Mouse (Mus musculus) megakaryocyte, embryonic 14.5 days (primary cell): ENCODE results near the gene Wiz. TPM values are rescaled to one million over a fixed set of nuclear protein-coding genes. Genes with fewer than 3 reads are reported as not detected.

Experiments
- H3K27me3 ChIP-seq: replicated peaks from 2 replicates; pipeline ENCODE3; 2012; ENCODE audit warnings: inconsistent platforms
- H3K36me3 ChIP-seq: replicated peaks from 2 replicates; pipeline ENCODE3; 2012; ENCODE audit warnings: low read length, inconsistent platforms, mixed read lengths
- H3K4me1 ChIP-seq: 2 replicates; pipeline ENCODE4 v1.6.1; 2012; ENCODE audit warnings: inconsistent platforms
- H3K4me3 ChIP-seq: replicated peaks from 2 replicates; pipeline ENCODE3; 2012; ENCODE audit warnings: moderate library complexity, mild to moderate bottlenecking, inconsistent platforms
- H3K9me3 ChIP-seq: 2 replicates; pipeline ENCODE4 v1.6.1; 2012; ENCODE audit warnings: inconsistent platforms
- FLI1 ChIP-seq: IDR thresholded peaks from 2 replicates; pipeline ENCODE4 v1.6.1; 2012; ENCODE audit warnings: low read length, inconsistent platforms, mixed read lengths
- GATA1 ChIP-seq: IDR thresholded peaks from 3 replicates; pipeline ENCODE4 v1.6.1; 2012; ENCODE audit warnings: mixed read lengths, low read length, inconsistent platforms, borderline replicate concordance
- polyA plus RNA-seq: library from polyadenylated mRNA; stranded (reverse); fragments of >175 nt; gene quantifications from 2 replicates; pipeline ENCODE4 v1.2.3, GENCODE M21; 2012; ENCODE audit warnings: low replicate concordance; ENCODE audit not compliant: insufficient read depth

The Wiz gene
- polyA plus RNA-seq, 1 experiment = 32.7 TPM

GRCm38 (mm10) chr17:32383661-32384060 is 5.6 kb downstream of the Wiz start:
- no peak overlapping the region for H3K4me3 ChIP-seq
- H3K4me1 ChIP-seq = peaks cover 22% of the 10 kb centered on the region
- H3K27me3 ChIP-seq = peaks cover 14% of the 10 kb centered on the region
- no peaks in the 10 kb centered on the region for H3K9me3 ChIP-seq
- peaks cover 36% of the 10 kb centered on the region for H3K36me3 ChIP-seq
- TF ChIP-seq FLI1 (no peak), GATA1 (no peak)

- peaks cover 17% of the 10 kb centered on the region for H3K27me3 ChIP-seq
- TF ChIP-seq FLI1 (no peak), GATA1 (no peak)
- H3K36me3 ChIP-seq = peaks cover 39% of the 10 kb centered on the region
- H3K4me1 ChIP-seq = peaks cover 12% of the 10 kb centered on the region
- no peak overlapping the region for H3K4me3 ChIP-seq
- H3K9me3 ChIP-seq = no peaks in the 10 kb centered on the region
Observed at GRCm38 (mm10) chr17:32382576-32382975, 6.7 kb downstream of the Wiz start.

- H3K36me3 ChIP-seq = peaks cover 26% of the 10 kb centered on the region
- TF ChIP-seq FLI1 (no peak), GATA1 (no peak)
- no peak overlapping the region for H3K4me3 ChIP-seq
- H3K27me3 ChIP-seq = peaks cover 24% of the 10 kb centered on the region
- no peaks in the 10 kb centered on the region for H3K9me3 ChIP-seq
- H3K4me1 ChIP-seq = no peaks in the 10 kb centered on the region
Observed at GRCm38 (mm10) chr17:32378786-32379185, 10.5 kb downstream of the Wiz start.

- H3K4me1 ChIP-seq = no peaks in the 10 kb centered on the region
- no peak for TF ChIP-seq GATA1
- no peak for TF ChIP-seq FLI1
Observed at GRCm38 (mm10) chr17:32377137-32377536, 12.1 kb downstream of the Wiz start.

GRCm38 (mm10) chr17:32376475-32376874 is 12.8 kb downstream of the Wiz start:
- TF ChIP-seq GATA1 (no peak), FLI1 (no peak)
- Histone ChIP-seq H3K4me1 (no peaks in the 10 kb centered on the region), H3K27me3 (peaks cover 14% of the 10 kb centered on the region), H3K9me3 (no peaks in the 10 kb centered on the region), H3K4me3 (no peak overlapping the region), H3K36me3 (peaks cover 17% of the 10 kb centered on the region)

More at GRCm38 (mm10) chr17:32377137-32377536, 12.1 kb downstream of the Wiz start:
- Histone ChIP-seq H3K36me3 (peaks cover 17% of the 10 kb centered on the region), H3K27me3 (peaks cover 16% of the 10 kb centered on the region), H3K4me3 (no peak overlapping the region), H3K9me3 (no peaks in the 10 kb centered on the region)

GRCm38 (mm10) chr17:32368991-32369578 is 20.2 kb downstream of the Wiz start:
- no peak overlapping the region for H3K4me3 ChIP-seq
- H3K36me3 ChIP-seq = peaks cover 15% of the 10 kb centered on the region
- H3K4me1 ChIP-seq = peaks cover 9% of the 10 kb centered on the region
- TF ChIP-seq GATA1 (no peak), FLI1 (no peak)
- H3K27me3 ChIP-seq = no peaks in the 10 kb centered on the region
- H3K9me3 ChIP-seq = no peaks in the 10 kb centered on the region

- Histone ChIP-seq H3K9me3 (no peaks in the 10 kb centered on the region), H3K36me3 (peaks cover 18% of the 10 kb centered on the region), H3K4me3 (no peak overlapping the region), H3K27me3 (no peaks in the 10 kb centered on the region), H3K4me1 (peaks cover 20% of the 10 kb centered on the region)
- TF ChIP-seq GATA1 = no peak
- no peak for TF ChIP-seq FLI1
Observed at GRCm38 (mm10) chr17:32367706-32368105, 21.5 kb downstream of the Wiz start.

GRCm38 (mm10) chr17:32365296-32365695 is 23.9 kb downstream of the Wiz start:
- H3K36me3 ChIP-seq = peaks cover 42% of the 10 kb centered on the region
- TF ChIP-seq FLI1 (no peak), GATA1 (no peak)
- H3K9me3 ChIP-seq = no peaks in the 10 kb centered on the region
- no peak overlapping the region for H3K4me3 ChIP-seq
- H3K4me1 ChIP-seq = peaks cover 39% of the 10 kb centered on the region
- H3K27me3 ChIP-seq = no peaks in the 10 kb centered on the region

- H3K4me1 ChIP-seq = peaks cover 39% of the 10 kb centered on the region
- no peak for TF ChIP-seq GATA1
- TF ChIP-seq FLI1 = no peak
- H3K27me3 ChIP-seq = no peaks in the 10 kb centered on the region
- H3K9me3 ChIP-seq = no peaks in the 10 kb centered on the region
- peaks cover 46% of the 10 kb centered on the region for H3K36me3 ChIP-seq
- peak overlapping the region; percentile 95 for H3K4me3 ChIP-seq
Observed at GRCm38 (mm10) chr17:32364850-32365249, 24.4 kb downstream of the Wiz start.

GRCm38 (mm10) chr17:32364331-32364730 is 24.9 kb downstream of the Wiz start:
- H3K36me3 ChIP-seq = peaks cover 51% of the 10 kb centered on the region
- H3K4me1 ChIP-seq = peaks cover 39% of the 10 kb centered on the region
- no peaks in the 10 kb centered on the region for H3K9me3 ChIP-seq
- peak overlapping the region; percentile 95 for H3K4me3 ChIP-seq
- no peaks in the 10 kb centered on the region for H3K27me3 ChIP-seq
- TF ChIP-seq GATA1 = no peak
- TF ChIP-seq FLI1 = no peak
